Mouse (Mus musculus): Measurements from ENCODE around the gene Emilin3.

Emilin3 gene

DNA sequence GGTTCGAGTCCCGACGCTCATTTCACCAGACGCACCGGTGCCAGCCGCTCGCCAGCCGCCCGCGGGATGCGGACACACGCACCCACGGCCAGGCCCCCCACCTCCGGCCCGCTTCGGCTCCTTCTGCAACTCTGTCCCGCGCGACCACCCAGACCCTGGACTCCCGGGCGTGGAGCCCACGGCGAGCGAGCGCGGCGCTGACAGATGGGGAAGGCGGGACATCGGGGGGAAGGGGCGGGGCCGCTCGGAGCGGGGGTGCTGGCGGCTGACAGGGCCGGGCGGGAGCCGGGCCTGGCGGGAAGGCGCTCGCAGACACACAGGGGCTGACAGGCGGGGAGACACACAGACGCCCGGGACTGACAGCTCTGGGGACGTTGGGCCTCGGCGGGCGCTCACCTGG, 39.7 kb downstream of the Emilin3 start:
- DNase-seq, result peak; percentile 90

- no peak for DNase-seq
Observed at GRCm38 (mm10) chr2:160871310-160871709, 40.8 kb downstream of the Emilin3 start.

GRCm38 (mm10) chr2:160869446-160869845, 42.7 kb downstream of the Emilin3 start:
- DNase-seq, result no peak

DNA sequence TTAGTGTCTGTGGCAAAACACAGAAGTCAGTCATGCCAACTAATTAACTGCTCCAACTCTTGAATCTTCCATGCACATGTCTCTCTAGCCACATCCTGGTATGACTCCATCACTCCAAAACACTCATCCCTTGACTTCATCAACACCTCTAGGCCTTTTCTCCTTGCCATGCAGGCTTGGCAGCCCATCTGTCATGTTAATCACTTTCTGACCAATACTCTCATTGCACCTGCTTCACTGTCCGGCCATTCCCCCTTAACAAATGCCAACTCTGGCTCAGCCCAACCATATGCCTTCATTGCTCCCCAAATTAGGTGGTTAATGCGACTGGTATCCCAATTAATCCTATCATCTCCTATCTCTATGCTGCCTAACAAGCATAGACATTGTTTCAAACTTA, 46.9 kb downstream of the Emilin3 start:
- no peak for DNase-seq

- no peak for DNase-seq
Observed at GRCm38 (mm10) chr2:160864112-160864511, 48.0 kb downstream of the Emilin3 start.

DNA sequence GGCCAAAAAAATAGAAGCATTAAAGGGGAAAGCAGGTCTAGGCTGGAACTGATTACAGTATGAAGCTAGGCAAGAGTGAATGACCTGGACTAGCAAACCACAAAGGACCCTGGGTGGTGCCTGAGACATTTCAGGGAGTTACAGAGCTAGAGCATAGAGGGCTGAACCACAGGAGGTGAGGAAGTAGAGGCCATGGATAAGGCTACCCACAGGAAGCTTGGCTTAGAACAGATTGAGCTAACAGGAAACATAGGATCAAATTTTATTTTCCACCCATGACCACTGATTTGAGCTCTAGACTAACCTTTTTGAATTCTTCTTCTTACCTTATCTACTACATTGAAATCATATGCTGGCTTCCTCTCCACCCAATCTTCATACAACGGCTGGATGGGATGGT, 51.8 kb downstream of the Emilin3 start:
- no peak for DNase-seq
